Mouse (Mus musculus): ENCODE results near the gene D7Ertd443e. TPM values are rescaled to one million over a fixed set of nuclear protein-coding genes. Genes with fewer than 3 reads are reported as not detected.

Gene D7Ertd443e
- total RNA-seq, 2 experiments from 2014 or later = 5.2 to 5.5 TPM

DNA sequence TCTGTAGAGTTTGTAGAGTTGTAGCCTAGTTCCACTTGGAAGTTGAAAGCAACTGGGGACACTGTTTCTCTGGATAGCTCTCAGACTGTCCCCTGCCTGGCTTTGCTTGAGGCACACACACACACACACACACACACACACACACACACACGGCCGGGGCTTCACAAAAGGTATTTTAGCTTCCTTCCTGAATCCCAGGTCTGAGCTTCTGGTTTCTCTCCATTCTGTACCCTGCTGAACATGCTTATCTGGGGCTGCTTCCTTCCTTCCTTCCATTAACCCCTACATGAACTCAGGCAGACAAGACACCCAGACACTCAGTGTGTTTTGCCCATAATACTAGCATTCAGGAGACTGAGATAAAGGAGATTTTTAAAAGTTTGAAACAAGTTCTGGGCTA, 155.6 kb downstream of the D7Ertd443e start:
- no peak for DNase-seq (ENCODE audit: low spot score in 2 of 2)

DNA sequence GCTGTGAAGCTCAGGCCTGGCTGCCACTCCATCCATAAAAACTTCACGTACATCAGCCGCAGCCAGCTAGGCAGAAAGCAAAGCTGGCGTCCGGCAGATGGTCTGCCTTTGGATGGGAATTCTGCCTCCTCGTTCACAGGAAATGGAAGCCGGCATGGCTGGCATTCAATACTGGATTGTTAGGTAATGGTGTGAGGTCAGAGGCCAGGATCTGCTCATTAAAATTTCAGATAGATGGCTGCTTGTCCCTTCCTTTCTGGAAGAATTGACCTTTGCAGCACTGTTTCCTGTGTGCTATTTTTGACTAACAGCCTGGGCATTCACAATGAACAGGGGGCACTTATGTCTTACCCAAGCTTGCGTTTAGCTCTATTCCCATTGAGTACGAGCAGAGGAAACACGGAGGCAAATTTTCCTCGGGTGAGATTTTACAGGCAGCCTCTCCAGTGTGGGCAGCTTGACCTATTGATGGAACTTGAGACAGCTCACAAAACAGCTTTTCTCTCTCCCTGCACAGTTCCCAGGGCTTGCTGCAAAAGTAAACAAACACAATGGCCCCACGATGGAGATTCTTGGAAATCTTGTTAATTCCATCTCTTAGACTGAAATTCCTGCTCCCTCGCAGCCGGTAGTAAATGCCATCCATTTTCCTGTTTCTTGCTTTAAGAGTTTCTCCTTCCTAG, 157.5 kb downstream of the D7Ertd443e start:
- no peak for DNase-seq (ENCODE audit: low spot score in 2 of 2)

DNA sequence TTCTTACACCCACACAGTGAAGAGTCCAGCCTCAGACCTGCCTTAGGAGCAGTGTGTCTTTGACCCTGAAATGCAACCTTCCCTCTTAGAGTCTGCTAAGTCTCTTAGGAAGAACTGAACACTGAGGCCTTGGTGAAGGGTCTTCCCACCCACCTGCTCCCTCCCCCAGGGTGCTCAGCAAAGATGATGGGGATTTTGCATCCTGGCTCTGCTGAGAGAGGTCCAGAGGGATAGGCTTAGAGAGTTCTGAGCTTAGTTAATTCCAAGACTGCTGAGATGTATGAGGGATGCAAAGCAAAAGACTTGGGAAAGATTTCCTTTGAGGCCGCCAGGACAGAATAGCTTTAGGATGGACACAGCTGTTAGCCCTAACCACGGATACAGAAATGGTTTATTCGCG, 158.4 kb downstream of the D7Ertd443e start:
- DNase-seq (ENCODE audit: low spot score in 2 of 2) = no peak

DNA sequence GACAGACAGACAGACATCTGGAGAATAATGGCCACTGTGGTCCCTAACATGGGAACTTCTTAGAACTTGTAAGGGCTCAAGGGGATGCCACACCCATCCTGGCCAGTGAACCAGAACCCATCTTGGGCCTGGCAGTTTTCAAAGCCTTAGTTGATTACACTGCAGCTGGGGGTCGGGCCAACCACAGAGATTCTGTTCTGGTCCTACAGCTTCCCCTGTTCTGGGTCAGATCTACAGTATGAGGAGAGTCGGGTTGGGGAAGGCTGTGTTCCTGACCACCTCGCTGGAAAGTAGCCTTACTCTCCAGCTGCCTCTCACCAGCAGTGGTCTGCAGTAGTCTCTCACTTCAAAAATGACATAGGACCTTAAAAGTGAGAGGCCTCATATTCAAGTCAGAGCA, 159.2 kb downstream of the D7Ertd443e start:
- DNase-seq (ENCODE audit: low spot score in 2 of 2) = no peak

DNA sequence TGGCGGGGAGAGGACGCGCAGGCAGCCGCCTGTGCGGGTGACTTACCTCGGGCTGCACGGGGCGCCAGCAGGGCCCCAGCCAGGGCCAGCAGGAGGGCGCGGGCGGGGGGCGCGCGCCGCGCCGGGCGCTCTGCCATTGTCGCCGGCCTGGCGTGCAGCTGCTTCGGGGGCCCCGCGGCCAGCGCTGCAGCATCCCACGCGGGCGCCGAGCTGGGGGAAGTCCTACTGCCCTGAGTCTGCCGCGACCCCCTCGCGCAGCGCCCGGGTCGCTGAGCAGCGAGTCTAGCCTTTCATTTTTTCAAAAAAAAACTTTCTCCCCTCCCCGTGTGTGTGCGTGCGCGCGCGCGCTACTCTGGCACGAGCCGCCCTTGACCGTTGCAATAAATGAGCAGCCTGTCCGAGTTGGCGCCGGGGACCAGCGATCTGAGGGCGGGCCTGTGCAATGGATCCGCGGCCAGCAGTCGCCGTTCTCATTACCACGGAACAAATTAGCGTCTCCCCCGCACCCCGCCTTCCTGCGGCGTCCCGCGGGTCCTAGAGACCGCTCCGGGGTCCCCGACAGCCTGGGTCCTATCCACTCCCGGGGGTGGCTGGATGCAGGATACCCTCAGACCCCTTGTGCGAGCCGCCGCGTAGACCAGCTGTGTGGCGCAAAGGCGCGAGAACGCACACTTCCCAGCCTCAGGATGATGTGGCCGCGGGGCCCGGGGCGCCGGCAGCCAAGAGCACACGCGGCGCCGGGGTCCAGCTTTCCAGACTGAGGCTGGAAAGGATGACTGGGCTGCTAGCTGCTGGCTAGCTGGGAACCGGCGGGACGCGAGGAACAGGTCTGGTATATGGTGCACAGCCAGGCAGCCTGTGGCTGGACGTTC, 160.5 kb downstream of the D7Ertd443e start:
- DNase-seq (ENCODE audit: low spot score in 2 of 2) = peak; percentile 34 to 42

DNA sequence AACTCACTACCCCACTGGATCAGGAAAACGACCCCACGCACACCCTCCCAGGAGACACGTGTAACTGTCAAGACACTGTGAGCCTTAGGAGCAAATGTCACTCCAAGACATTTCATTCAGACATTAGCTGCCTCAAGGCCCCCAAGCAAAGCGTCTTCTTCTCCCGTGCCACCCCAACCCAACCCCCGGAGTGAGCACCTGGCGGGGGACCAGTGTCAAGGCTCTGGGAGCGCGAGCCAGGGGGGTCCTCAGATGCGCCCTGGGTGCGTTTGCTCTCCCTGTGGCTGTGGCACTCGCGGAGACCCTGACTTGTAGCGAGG, 161.1 kb downstream of the D7Ertd443e start:
- no peak for DNase-seq (ENCODE audit: low spot score in 2 of 2)

DNA sequence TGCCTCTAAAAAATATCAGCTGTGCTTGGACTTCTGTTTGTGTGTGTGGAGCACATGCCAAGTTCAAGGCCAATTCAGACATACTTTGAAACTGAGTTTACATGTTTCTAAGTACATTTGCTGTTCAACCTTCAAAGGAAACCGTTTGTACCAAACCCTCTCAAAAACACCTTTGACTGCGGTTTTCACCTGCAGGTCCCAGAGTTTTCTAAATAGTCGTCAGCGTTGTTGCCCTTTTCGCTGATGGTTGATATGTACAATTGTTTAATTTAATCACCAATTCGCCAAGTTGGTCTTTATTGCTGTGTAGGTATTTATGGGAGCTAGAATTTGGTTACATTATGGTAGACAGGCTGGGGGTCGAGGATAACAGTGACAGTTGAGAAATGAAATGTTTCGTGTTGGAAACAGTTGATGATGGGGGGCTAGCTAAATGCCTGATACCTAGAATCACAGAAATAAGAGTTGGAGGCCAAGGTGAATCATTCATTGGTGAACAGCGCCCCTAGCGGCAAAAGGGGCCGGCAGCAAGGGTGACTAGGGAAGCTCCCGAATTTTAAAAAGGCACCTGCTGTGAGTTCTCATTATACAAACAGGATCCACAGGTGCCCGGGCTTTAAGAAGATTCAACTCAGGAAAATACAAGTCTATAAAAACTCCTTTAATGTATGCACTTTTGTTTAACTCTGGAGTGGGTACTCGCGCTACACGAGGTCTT, 161.9 kb downstream of the D7Ertd443e start:
- peak; percentile 87 to 89 for DNase-seq (ENCODE audit: low spot score in 2 of 2)

Other genes with a start within 250 kb of the D7Ertd443e start
- 1 to 10 TPM; 4.2 to 4.3 TPM for gene Adam12, start 153.5 kb downstream of the D7Ertd443e start, total RNA-seq (2021)

Measured in left cerebral cortex, adult 18-20 months (tissue).